Mouse (Mus musculus) kidney, postnatal 0 days (tissue): Measurements from ENCODE around the gene Prrt3. TPM values are rescaled to one million over a fixed set of nuclear protein-coding genes. Genes with fewer than 3 reads are reported as not detected.
A peak's percentile ranks its signal among the peaks of the same experiment; 100 is the strongest.

ENCODE experiments used
- ATAC-seq: fragments of 200-750 bp; cut with Nextera tagmentation; replicated peaks from 2 replicates; pipeline ENCODE4 v1.8.0; 2017; ENCODE audit warnings: low read depth, moderate number of reproducible peaks, moderate TSS enrichment, moderate library complexity; ENCODE audit not compliant: low FRiP score
- DNase-seq: peaks from one replicate; pipeline ENCODE4 v3.0.0-alpha.2; 2016; ENCODE audit warnings: low spot score
- H3K27ac ChIP-seq: fragments of 300-500 bp; sonication (generic); 2 replicates; pipeline ENCODE4 v1.5.1; 2014; ENCODE audit warnings: mild to moderate bottlenecking
- H3K27me3 ChIP-seq: fragments of 300-500 bp; sonication (generic); 2 replicates; pipeline ENCODE4 v1.6.1; 2014; ENCODE audit warnings: low read length, mixed read lengths; ENCODE audit not compliant: insufficient read depth
- H3K36me3 ChIP-seq: fragments of 300-500 bp; sonication (generic); 2 replicates; pipeline ENCODE4 v1.6.1; 2014; ENCODE audit warnings: low read length, mixed read lengths; ENCODE audit not compliant: insufficient read depth
- H3K4me1 ChIP-seq: fragments of 300-500 bp; sonication (generic); replicated peaks from 2 replicates; pipeline ENCODE4 v1.6.1; 2014; ENCODE audit warnings: antibody characterized with exemption, low read length, mixed read lengths; ENCODE audit not compliant: insufficient read depth
- H3K4me2 ChIP-seq: fragments of 300-500 bp; sonication (generic); 2 replicates; pipeline ENCODE4 v1.6.1; 2014; ENCODE audit warnings: mild to moderate bottlenecking, low read length, moderate library complexity, mixed read lengths
- H3K4me3 ChIP-seq: fragments of 300-500 bp; sonication (generic); replicated peaks from 2 replicates; pipeline ENCODE4 v1.5.1; 2014; ENCODE audit warnings: low read depth, low read length
- H3K9ac ChIP-seq: fragments of 300-500 bp; sonication (generic); 2 replicates; pipeline ENCODE4 v1.6.1; 2014; ENCODE audit warnings: low read depth, low read length
- H3K9me3 ChIP-seq: fragments of 300-500 bp; sonication (generic); replicated peaks from 2 replicates; pipeline ENCODE4 v1.6.1; 2016; ENCODE audit warnings: low read length, inconsistent platforms, mixed read lengths
- CTCF ChIP-seq: IDR thresholded peaks from 2 replicates; pipeline ENCODE4 v1.5.1; 2016; ENCODE audit warnings: antibody characterized with exemption, low read depth, mild to moderate bottlenecking, moderate library complexity
- WGBS: fragments of 180-500 bp; shearing (Covaris S2); extraction: QIAGEN DNeasy Blood & Tissue Kit; methylation state at CpG from one replicate; pipeline ENCODE4 v1.1.7; 2014; 5-methylcytosine and 5-hydroxymethylcytosine counted together
- polyA plus RNA-seq: library from polyadenylated mRNA; unstranded; fragments of >200 nt; fragmentation: Nextera tagmentation; extraction: Ambion mirVana; gene quantifications from 2 replicates; pipeline ENCODE4 v1.2.1, GENCODE M21; 2015

Prrt3 gene
- polyA plus RNA-seq, 1 experiment from 2014 or later: 0.55 TPM

DNA sequence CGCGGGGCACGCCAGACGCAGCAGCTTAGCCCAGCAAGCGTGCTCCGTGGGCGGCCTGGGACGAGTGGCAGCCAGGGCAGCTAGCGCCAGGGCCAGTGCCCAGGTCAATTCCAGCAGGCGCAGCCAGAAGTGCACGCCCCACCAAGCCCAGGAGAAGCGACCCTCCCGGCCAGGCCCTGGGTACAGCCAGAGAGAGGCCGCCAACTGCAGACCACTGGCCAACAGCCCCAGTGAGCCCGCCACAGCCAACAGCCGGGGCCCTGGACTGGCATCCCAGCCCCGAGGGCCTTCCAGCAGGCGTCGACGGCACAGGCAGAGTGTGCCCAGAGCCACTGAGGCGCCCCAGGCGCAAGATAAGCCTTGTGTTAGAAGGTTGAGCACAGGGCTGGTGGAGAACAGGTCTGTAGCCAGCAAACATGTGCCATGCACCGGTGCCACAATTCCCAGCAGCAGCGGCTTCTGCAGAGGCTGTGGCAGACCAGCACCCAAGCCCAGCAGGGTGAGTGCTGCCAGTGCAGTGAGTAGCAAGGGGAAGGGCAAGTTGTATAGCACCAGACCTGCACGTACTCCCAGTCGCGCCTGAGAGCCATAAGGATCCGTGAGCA is 6.6 kb downstream of the Prrt3 start:
- Histone ChIP-seq H3K4me3 (peak overlapping the region; percentile 39; the same call in 1 of the 2 replicates), H3K27me3 (no peaks in the 10 kb centered on the region), H3K27ac (no peak overlapping the region), H3K4me1 (no peaks in the 10 kb centered on the region), H3K4me2 (peak overlapping the region; percentile 67), H3K36me3 (0 out of 2 replicates have a peak, but pooled peaks cover 4% of the 10 kb centered on the region), H3K9me3 (no peaks in the 10 kb centered on the region), H3K9ac (peak overlapping the region; percentile 63)
- ATAC-seq: 0 out of 2 replicates have a peak, but pooled peaks have one; percentile 3
- DNase-seq: no peak
- no peak for TF ChIP-seq CTCF
- 56% methylated on average over 28 of the region's 28 CpGs for WGBS

DNA sequence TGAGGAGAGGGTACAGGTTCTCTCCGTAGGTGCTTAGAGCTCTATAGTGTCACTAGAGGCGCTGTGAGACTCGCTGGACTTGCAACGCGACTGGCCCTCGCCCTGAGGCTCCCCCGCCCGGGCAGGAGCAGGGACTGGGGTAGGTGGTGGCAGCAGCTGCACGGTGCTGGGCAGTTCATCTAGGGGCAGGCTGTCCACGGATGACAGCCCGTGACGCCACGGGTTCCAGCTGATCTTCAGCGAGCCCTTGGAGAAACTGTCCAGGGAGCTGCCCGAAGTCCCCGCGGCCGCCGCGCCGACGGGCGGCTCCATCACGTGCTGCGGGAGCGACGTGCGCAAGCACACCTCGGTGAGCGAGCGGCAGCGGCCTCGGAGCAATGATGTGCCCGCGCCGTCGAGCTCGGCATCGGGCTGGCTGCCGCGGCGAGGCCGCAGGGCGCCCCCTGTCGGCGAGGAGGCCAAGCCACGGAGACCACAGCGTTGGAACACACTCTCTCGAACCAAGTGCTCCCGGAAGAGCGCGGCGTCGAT is 7.4 kb downstream of the Prrt3 start:
- Histone ChIP-seq H3K4me2 (peak overlapping the region; percentile 67), H3K9me3 (no peaks in the 10 kb centered on the region), H3K9ac (peak overlapping the region; percentile 63), H3K27me3 (no peaks in the 10 kb centered on the region), H3K27ac (no peak overlapping the region; the same call in 1 of the 2 replicates), H3K4me1 (no peaks in the 10 kb centered on the region), H3K4me3 (peak overlapping the region; percentile 39), H3K36me3 (peaks cover 11% of the 10 kb centered on the region; the same call in 1 of the 2 replicates)
- DNase-seq (peak; percentile 88), ATAC-seq (peak; percentile 88)
- 2% methylated on average over 54 of the region's 54 CpGs for WGBS
- TF ChIP-seq CTCF: peak; percentile 70

DNA sequence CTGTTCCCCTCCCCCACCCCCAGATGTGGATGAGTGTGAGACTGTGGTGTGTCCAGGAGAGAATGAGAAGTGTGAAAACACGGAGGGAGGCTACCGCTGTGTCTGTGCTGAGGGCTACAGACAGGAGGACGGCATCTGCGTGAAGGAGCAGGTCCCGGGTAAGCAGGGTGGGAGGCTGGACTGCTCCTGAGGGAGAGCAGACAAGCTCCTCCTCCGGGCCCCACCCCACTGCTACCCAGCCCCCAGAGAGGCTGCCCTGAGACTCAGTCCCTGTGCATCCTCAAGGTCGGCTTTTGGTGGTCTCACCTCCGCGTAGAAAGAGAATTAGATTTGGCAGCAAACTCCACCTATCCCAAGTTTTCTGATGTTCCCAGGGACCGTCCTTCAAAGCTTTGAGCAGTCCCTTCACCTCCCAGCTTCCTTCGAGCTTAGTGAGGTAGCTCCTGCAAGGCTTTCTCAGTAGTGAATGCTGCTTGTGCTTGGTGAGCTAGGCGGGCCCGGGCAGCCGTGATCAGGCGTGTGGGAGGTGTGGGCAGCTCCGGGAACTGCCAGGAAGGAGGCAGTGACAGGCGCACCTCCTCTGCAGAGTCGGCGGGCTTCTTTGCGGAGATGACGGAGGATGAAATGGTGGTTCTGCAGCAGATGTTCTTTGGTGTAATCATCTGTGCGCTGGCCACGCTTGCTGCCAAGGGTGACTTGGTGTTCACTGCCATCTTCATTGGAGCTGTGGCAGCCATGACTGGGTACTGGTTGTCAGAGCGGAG is 9.4 kb downstream of the Prrt3 start:
- no peak for ATAC-seq
- Histone ChIP-seq H3K27ac (no peak overlapping the region), H3K4me2 (no peak overlapping the region), H3K4me1 (no peaks in the 10 kb centered on the region), H3K9me3 (no peaks in the 10 kb centered on the region), H3K27me3 (no peaks in the 10 kb centered on the region), H3K4me3 (no peak overlapping the region), H3K36me3 (peaks cover 11% of the 10 kb centered on the region), H3K9ac (no peak overlapping the region)
- TF ChIP-seq CTCF: no peak
- WGBS: 68% methylated on average over 24 of the region's 24 CpGs
- no peak for DNase-seq

DNA sequence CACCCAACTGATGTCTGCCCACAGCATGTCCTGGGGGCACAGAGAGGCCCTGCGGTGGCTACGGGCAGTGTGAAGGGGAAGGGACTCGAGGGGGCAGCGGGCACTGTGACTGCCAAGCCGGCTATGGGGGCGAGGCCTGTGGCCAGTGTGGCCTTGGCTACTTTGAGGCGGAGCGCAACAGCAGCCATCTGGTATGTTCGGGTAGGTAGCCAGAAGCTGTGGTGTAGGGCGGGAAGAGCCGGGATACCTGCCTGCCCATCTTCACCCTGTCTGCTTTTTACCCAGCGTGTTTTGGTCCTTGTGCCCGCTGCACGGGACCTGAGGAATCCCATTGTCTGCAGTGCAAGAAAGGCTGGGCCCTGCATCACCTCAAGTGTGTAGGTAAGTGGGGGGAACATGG is 12.3 kb downstream of the Prrt3 start:
- no peak for TF ChIP-seq CTCF
- WGBS: 91% methylated on average over 14 of the region's 14 CpGs
- Histone ChIP-seq H3K27me3 (no peaks in the 10 kb centered on the region), H3K4me1 (no peaks in the 10 kb centered on the region), H3K27ac (no peak overlapping the region), H3K4me2 (no peak overlapping the region), H3K4me3 (no peak overlapping the region), H3K9me3 (no peaks in the 10 kb centered on the region), H3K9ac (no peak overlapping the region), H3K36me3 (peaks cover 11% of the 10 kb centered on the region)
- DNase-seq: no peak
- ATAC-seq: no peak

DNA sequence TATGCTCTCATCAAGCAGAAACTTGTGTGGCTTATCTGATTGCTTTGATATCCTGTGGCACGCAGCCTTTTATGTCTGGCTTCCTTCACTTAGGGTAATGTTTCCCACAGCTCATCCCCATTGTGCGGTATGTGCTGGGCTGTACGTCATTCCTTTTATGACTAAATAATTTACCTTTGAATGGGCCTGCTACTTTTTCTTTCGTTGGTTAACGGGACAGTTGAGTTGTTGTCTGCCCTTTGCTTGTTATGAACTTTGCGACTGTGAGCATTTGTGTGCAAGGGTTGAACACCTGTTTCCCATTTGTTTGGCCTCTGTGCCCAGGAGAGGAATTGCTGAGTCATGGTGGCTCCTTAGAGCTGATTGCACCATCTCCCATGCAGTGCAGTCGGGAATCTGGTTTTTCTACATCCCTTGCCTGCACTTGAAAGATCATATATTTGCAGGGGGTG is 14.6 kb downstream of the Prrt3 start:
- H3K36me3 ChIP-seq: peaks cover 11% of the 10 kb centered on the region
- no peak for TF ChIP-seq CTCF
- no peak overlapping the region for H3K9ac ChIP-seq
- 47% methylated on average over 7 of the region's 7 CpGs for WGBS
- H3K4me2 ChIP-seq: no peak overlapping the region
- DNase-seq: peak; percentile 29
- no peak overlapping the region for H3K4me3 ChIP-seq
- no peak for ATAC-seq
- peaks cover 8% of the 10 kb centered on the region for H3K4me1 ChIP-seq
- no peak overlapping the region for H3K27ac ChIP-seq
- no peaks in the 10 kb centered on the region for H3K27me3 ChIP-seq
- H3K9me3 ChIP-seq: no peaks in the 10 kb centered on the region

DNA sequence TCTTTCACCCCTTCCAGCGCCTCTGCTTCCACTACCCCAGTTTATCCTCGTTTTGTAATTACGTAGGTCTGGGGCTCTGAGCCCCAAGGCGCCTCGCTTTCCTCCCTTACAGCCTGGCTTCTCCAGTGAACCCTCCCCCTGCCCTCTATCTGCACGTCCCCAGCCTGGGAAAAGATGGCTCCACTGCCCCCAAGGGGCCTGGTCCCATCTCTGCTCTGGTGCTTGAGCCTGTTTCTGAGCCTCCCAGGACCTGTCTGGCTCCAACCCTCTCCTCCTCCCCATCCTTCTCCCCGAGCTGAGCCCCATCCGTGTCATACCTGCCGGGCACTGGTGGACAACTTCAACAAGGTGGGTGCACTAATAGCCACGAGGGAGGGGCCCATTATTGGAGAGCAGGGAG is 18.0 kb downstream of the Prrt3 start:
- peak; percentile 27 for ATAC-seq
- 0 out of 2 replicates have a peak, but pooled peaks have one; percentile 22 for TF ChIP-seq CTCF
- Histone ChIP-seq H3K36me3 (no peaks in the 10 kb centered on the region; the same call in 1 of the 2 replicates), H3K4me3 (peak overlapping the region; percentile 47), H3K9ac (peak overlapping the region; percentile 65), H3K27me3 (no peaks in the 10 kb centered on the region), H3K9me3 (no peaks in the 10 kb centered on the region), H3K4me2 (peak overlapping the region; percentile 72), H3K27ac (peak overlapping the region; percentile 55), H3K4me1 (peaks cover 11% of the 10 kb centered on the region)
- peak; percentile 22 for DNase-seq
- WGBS: 8% methylated on average over 10 of the region's 10 CpGs
